Mouse (Mus musculus): ENCODE measurements around the gene Kpna6.
A peak's percentile ranks its signal among the peaks of the same experiment; 100 is the strongest.

The Kpna6 gene

GRCm38 (mm10) chr4:129618031-129618430 is 54.5 kb downstream of the Kpna6 start:
- DNase-seq (ENCODE audit: low spot score): no peak

GRCm38 (mm10) chr4:129617121-129617641 is 55.4 kb downstream of the Kpna6 start:
- no peak for DNase-seq (ENCODE audit: low spot score)

DNA sequence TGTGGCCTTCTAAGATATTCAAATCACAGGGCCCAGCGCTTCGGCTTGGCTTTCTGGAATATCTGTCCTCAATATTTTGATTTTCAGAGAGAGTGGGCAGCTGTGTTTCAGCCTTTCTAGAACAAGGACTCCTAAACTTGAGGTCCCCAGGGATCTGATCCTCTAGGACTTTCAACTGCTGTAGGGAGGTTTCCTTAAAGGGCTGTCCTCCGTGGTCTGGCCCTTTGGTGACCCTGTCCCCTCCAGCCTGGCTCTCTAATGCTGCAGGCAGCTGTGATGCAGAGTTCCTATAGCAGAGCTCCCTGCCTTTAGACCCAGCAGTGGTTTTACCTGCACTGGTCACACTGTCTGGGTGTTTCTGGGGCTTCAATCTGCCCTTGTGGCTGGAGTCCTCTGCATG is 55.9 kb downstream of the Kpna6 start:
- DNase-seq (ENCODE audit: low spot score): no peak

DNA sequence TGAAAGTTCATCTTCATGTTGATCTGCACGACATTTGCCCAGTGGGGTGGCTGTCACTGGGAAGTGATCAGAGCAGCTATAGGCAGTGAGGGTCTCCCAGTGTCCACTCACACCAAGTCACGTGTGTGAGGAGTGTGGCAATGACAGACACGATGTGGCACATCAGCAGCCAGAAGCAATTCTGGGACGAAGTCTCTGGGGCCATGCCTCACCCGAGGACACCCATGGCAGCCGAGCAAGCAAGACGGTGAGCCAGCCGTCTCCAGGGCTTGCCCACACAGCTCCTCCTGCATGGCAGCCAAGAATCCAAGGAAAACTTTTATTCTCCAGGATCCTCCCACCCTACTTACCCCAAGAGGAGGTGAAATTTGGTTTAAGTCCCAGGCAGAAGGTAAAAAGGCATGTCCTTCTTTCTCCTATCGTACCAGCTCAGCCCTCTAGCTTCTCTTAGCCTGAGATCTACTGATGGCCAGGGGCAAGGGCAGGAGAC is 56.7 kb downstream of the Kpna6 start:
- no peak for DNase-seq (ENCODE audit: low spot score)

- peak; percentile 74 for DNase-seq (ENCODE audit: low spot score)
Measured at GRCm38 (mm10) chr4:129614093-129614492, 58.5 kb downstream of the Kpna6 start, which contains the start of gene Dcdc2b. Dcdc2b (minus strand) TSS chr4:129614257.

- DNase-seq (ENCODE audit: low spot score): no peak
Measured at GRCm38 (mm10) chr4:129610472-129610871, 62.1 kb downstream of the Kpna6 start.

- DNase-seq (ENCODE audit: low spot score): no peak
Measured at GRCm38 (mm10) chr4:129610026-129610425, 62.5 kb downstream of the Kpna6 start.

DNA sequence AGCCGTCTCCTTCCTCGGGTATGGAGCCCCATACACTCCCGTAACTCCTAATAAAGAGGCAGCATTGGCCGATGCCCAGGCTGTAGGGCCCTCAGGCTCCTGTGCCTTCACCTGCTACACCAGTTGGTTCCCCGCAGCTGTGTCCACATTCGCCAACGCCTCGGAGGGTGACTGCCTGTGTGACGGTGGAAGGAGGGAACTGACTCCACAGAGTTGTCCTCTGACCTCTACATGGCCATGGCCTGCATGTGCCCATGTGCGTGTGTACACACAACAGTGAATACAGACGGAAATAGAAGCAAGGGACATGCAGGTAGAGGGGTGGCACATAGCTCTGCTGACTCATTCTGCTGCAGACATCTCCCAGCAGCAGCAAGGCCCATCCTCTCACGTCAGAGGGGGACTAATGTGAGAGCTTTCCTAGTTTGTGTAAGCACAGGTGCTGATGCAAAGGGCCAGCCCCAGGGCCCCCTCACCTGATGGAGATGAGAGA is 63.4 kb downstream of the Kpna6 start:
- DNase-seq (ENCODE audit: low spot score): no peak

DNA sequence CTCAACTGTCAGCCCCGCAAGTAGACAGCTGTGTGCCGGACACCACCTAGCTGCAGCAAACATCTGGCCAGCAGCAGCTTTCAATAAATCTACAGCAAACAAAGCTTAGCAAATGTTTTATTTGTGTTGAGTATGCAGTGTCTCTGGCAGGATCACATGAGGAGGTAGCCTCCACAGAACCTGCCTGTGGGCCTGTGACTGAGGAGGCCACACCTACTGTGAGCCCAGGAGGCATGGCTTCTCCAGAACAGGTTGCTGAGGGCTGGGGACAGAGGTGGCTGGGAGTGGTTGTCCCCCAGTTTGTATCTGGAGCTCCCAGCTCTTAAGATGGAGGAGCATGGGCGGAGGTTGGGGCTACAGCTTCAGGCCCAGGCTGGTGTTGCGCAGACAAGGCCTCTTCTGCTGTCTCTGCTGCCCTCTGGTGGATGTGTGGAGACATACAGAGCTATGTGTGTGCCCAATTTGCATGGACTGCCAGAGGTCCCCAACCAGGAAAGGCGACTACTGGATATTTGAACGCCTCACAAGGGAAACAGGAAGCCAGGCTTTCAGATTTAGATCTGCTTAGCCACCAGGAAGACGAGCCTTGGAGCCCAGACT is 64.0 kb downstream of the Kpna6 start:
- DNase-seq (ENCODE audit: low spot score): peak; percentile 85

DNA sequence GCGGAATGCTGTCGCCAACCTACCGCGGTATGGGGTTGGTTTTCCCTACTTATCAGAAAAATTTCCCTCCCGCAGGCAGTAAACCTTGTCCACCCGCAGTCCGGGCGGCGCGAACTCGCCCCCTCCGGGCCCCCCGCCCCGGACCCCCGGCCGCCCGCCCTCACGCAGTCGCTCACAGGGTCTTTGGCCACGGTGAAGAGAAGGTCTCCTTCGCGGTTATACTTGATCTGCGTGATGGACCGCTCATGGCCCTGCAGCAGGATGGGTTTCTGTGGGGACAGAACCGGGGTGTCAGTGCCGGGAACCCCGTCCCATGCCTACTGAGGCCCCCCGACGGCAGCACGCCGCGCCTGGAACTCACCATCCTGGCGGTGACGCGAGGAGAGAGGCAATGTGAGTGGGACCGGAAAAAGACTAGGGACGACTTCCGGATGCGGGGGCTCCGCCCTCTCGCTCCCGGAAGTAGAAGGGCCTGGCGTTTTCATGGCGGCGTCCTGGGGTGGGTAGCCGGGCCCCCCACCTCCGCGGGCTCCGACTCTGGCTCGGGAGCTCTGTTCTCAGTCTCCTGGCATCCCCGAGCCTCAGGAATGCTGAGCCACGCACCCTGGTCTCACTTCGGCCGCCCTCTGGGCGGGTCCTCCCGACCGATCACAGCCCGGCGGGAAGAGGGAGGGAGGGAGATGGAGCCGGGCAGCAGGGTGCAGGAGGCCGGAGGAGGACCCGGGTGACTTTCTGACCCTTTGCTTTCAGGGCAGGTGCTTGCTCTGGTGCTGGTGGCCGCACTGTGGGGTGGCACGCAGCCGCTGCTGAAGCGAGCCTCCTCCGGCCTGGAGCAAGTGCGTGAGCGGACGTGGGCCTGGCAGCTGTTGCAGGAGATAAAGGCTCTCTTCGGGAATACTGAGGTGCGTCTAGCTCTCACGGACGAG is 72.1 kb downstream of the Kpna6 start, which contains the start of the genes Eif3i and Tmem234:
Gene Eif3i (minus strand): TSS at position 416 of the 926 bp plus-strand sequence.
Gene Tmem234 (plus strand): TSS at position 436 of the 926 bp plus-strand sequence.
- DNase-seq (ENCODE audit: low spot score): peak; percentile 81
